Mouse (Mus musculus): ENCODE measurements around the gene Pagr1b. TPM values are rescaled to one million over a fixed set of nuclear protein-coding genes. Genes with fewer than 3 reads are reported as not detected.

Pagr1b gene
- polyA plus RNA-seq, 1 experiment from 2014 or later, result not detected

DNA sequence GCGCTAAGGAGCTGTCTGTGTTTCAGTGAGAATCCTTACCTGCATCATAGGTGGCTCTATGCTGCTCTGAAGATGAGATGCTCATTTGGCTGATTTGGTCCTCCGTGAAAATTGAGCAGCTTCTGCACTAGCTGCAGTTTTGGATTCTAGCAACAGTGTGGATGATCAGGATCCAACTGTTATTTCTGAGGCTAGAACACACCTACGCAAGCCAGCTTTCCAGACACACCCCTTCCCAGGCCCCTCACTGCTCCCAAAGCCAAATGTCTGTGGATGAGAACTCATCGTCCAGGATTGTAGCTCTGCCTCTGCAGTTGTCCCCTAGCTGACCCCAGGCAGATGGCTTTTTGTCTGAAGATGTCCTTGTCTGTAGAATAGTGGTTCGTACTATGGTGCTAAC is 55.2 kb downstream of the Pagr1b start:
- Histone ChIP-seq H3K9me3 (replicated peaks; ENCODE audit: control insufficient read depth, low read length) (no peaks in the 10 kb centered on the region), H3K4me2 (no peak overlapping the region), H3K9ac (ENCODE audit: low read depth, low read length) (no peak overlapping the region), H3K27me3 (ENCODE audit: control insufficient read depth, insufficient read depth, low read length) (peaks cover 24% of the 10 kb centered on the region), H3K27ac (ENCODE audit: low read depth, low read length) (no peak overlapping the region), H3K4me3 (ENCODE audit: low read depth, low read length) (no peak overlapping the region), H3K36me3 (ENCODE audit: control insufficient read depth, insufficient read depth, low read length) (no peaks in the 10 kb centered on the region), H3K4me1 (ENCODE audit: control insufficient read depth, insufficient read depth, low read length) (no peaks in the 10 kb centered on the region)
- ATAC-seq (replicated peaks; ENCODE audit: insufficient number of reproducible peaks, low FRiP score, low TSS enrichment), result no peak
- WGBS (ENCODE audit: insufficient replicate concordance), result 79% methylated on average over 5 of the region's 5 CpGs

DNA sequence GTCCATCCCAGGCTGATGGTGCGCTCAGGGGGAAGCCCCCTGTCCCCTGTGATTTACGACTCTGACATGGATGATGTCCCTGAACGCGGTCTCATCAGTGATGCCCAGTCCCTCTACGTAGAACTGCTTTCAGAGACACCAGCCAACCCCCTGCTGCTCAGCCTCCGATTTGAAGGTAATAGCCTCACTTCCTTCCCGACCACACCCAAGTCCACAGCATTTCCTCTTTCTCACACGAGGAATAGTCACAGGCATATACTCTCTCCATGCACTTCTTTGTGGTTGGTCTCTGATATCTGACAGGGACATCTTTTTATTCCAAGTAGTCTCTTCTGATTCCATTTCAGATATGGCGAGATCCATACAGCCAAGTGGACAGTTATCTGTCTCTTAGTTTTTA is 56.5 kb downstream of the Pagr1b start:
- Histone ChIP-seq H3K9me3 (replicated peaks; ENCODE audit: control insufficient read depth, low read length) (no peaks in the 10 kb centered on the region), H3K27ac (ENCODE audit: low read depth, low read length) (no peak overlapping the region), H3K36me3 (ENCODE audit: control insufficient read depth, insufficient read depth, low read length) (no peaks in the 10 kb centered on the region), H3K4me1 (ENCODE audit: control insufficient read depth, insufficient read depth, low read length) (no peaks in the 10 kb centered on the region), H3K9ac (ENCODE audit: low read depth, low read length) (no peak overlapping the region), H3K4me2 (no peak overlapping the region), H3K4me3 (ENCODE audit: low read depth, low read length) (no peak overlapping the region), H3K27me3 (ENCODE audit: control insufficient read depth, insufficient read depth, low read length) (peaks cover 24% of the 10 kb centered on the region)
- ATAC-seq (replicated peaks; ENCODE audit: insufficient number of reproducible peaks, low FRiP score, low TSS enrichment), result no peak
- WGBS (ENCODE audit: insufficient replicate concordance), result 67% methylated on average over 9 of the region's 9 CpGs

DNA sequence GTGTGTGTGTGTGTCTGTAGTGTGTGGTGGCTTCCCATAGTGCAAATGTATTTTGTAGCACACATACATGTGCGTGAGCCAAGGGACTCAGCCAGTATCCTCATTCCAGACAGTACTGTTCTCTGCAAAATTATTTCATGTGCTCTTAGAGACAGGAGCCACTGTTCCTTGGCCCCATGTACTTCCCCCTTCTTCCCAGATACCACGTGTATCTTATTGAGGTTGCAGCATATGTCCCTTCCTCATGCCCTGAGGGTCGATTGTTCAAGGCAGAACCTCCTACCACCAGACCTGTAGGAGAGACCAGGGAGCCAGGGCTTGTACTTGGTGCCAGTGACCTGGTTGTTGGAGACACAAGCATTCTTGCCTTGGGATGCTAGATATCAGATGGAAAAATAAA is 61.2 kb downstream of the Pagr1b start:
- Histone ChIP-seq H3K4me2 (no peak overlapping the region), H3K4me3 (ENCODE audit: low read depth, low read length) (no peak overlapping the region), H3K36me3 (ENCODE audit: control insufficient read depth, insufficient read depth, low read length) (no peaks in the 10 kb centered on the region), H3K27ac (ENCODE audit: low read depth, low read length) (no peak overlapping the region), H3K4me1 (ENCODE audit: control insufficient read depth, insufficient read depth, low read length) (peaks cover 6% of the 10 kb centered on the region; the same call in 1 of the 2 replicates), H3K27me3 (ENCODE audit: control insufficient read depth, insufficient read depth, low read length) (peaks cover 34% of the 10 kb centered on the region), H3K9me3 (replicated peaks; ENCODE audit: control insufficient read depth, low read length) (no peaks in the 10 kb centered on the region), H3K9ac (ENCODE audit: low read depth, low read length) (no peak overlapping the region)
- WGBS (ENCODE audit: insufficient replicate concordance), result 59% methylated on average over 3 of the region's 3 CpGs
- no peak for ATAC-seq (replicated peaks; ENCODE audit: insufficient number of reproducible peaks, low FRiP score, low TSS enrichment)

DNA sequence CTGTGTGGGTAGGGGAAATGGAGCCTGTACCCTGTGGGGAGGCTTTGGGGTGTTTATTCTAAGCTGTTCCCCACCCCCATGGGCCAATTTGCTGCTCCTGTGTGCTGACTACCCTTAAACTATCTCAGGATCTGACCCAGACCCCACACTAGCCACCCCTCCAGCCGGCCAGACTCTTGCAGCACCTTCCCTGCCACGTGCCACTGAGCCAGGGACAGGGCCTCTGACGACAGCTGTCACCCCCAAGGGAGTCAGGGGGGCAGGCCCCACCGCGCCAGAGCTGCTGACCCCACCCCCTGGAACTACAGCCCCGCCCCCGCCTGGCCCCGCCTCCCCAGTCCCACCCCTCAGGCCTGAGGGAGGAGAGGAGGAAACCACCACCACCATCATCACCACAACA is 63.6 kb downstream of the Pagr1b start:
- peaks cover 13% of the 10 kb centered on the region for H3K4me1 ChIP-seq (ENCODE audit: control insufficient read depth, insufficient read depth, low read length)
- peaks cover 49% of the 10 kb centered on the region for H3K27me3 ChIP-seq (ENCODE audit: control insufficient read depth, insufficient read depth, low read length)
- H3K9me3 ChIP-seq (replicated peaks; ENCODE audit: control insufficient read depth, low read length), result no peaks in the 10 kb centered on the region
- no peaks in the 10 kb centered on the region for H3K36me3 ChIP-seq (ENCODE audit: control insufficient read depth, insufficient read depth, low read length)
- H3K27ac ChIP-seq (ENCODE audit: low read depth, low read length), result no peak overlapping the region
- H3K4me3 ChIP-seq (ENCODE audit: low read depth, low read length), result no peak overlapping the region
- no peak for ATAC-seq (replicated peaks; ENCODE audit: insufficient number of reproducible peaks, low FRiP score, low TSS enrichment)
- 0% methylated on average over 8 of the region's 8 CpGs for WGBS (ENCODE audit: insufficient replicate concordance)
- H3K9ac ChIP-seq (ENCODE audit: low read depth, low read length), result no peak overlapping the region
- H3K4me2 ChIP-seq, result no peak overlapping the region

DNA sequence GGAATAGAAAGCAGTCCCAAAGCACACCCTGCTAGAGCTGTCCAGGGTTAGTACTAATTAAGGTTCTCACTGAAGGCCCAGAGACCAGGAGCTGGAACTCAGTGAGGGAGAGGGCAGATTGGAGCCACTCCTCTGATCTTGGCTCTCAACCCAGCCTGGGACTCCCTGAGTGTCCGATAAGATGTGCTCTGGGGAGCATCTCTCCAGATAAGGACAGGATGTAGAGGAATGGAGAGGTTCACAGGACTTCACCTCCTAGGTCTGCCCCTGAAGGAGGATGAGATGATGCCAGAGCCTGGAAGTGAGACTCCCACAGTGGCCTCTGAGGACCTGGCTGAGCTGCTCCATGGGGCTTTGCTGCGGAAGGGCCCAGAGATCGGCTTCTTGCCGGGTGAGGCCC is 64.5 kb downstream of the Pagr1b start:
- ATAC-seq (replicated peaks; ENCODE audit: insufficient number of reproducible peaks, low FRiP score, low TSS enrichment), result no peak
- Histone ChIP-seq H3K4me1 (ENCODE audit: control insufficient read depth, insufficient read depth, low read length) (peaks cover 13% of the 10 kb centered on the region), H3K4me3 (ENCODE audit: low read depth, low read length) (no peak overlapping the region), H3K36me3 (ENCODE audit: control insufficient read depth, insufficient read depth, low read length) (no peaks in the 10 kb centered on the region), H3K27ac (ENCODE audit: low read depth, low read length) (no peak overlapping the region), H3K9ac (ENCODE audit: low read depth, low read length) (no peak overlapping the region), H3K9me3 (replicated peaks; ENCODE audit: control insufficient read depth, low read length) (no peaks in the 10 kb centered on the region), H3K4me2 (no peak overlapping the region), H3K27me3 (ENCODE audit: control insufficient read depth, insufficient read depth, low read length) (peaks cover 49% of the 10 kb centered on the region)
- 10% methylated on average over 4 of the region's 4 CpGs for WGBS (ENCODE audit: insufficient replicate concordance)

Small RNA genes lying within 50 kb of the gene (microRNA-seq; reads per million reads assigned to microRNA genes)
- gene Gm44343 (ENCODE audit: borderline number of aligned reads), result not detected

Other genes with a start within 250 kb of the Pagr1b start
- gene Ypel3, start 239.5 kb downstream of the Pagr1b start, polyA plus RNA-seq (2014; fragmentation: Nextera tagmentation; extraction: Ambion mirVana), result 79.6 and 84.9 TPM in 2 replicates
- 0.31 and 0.45 TPM in 2 replicates for gene Tbx6, start 235.0 kb downstream of the Pagr1b start, polyA plus RNA-seq (2014; fragmentation: Nextera tagmentation; extraction: Ambion mirVana)
- gene Ppp4c, start 224.0 kb downstream of the Pagr1b start, polyA plus RNA-seq (2014; fragmentation: Nextera tagmentation; extraction: Ambion mirVana), result 204 and 213 TPM in 2 replicates
- 0.40 and 0.41 TPM in 2 replicates for gene Fam57b, start 218.8 kb downstream of the Pagr1b start, polyA plus RNA-seq (2014; fragmentation: Nextera tagmentation; extraction: Ambion mirVana)
- not detected in 2 replicates for gene 4930451I11Rik, start 184.8 kb downstream of the Pagr1b start, polyA plus RNA-seq (2014; fragmentation: Nextera tagmentation; extraction: Ambion mirVana)
- 0.17 and 0.96 TPM in 2 replicates for gene Doc2a, start 169.1 kb downstream of the Pagr1b start, polyA plus RNA-seq (2014; fragmentation: Nextera tagmentation; extraction: Ambion mirVana)
- gene Hirip3, start 154.5 kb downstream of the Pagr1b start, polyA plus RNA-seq (2014; fragmentation: Nextera tagmentation; extraction: Ambion mirVana), result 15.5 and 17.0 TPM in 2 replicates
- 69.8 and 76.1 TPM in 2 replicates for gene Ino80e, start 154.1 kb downstream of the Pagr1b start, polyA plus RNA-seq (2014; fragmentation: Nextera tagmentation; extraction: Ambion mirVana)
- 19.4 and 25.9 TPM in 2 replicates for gene Taok2, start 131.8 kb downstream of the Pagr1b start, polyA plus RNA-seq (2014; fragmentation: Nextera tagmentation; extraction: Ambion mirVana)
- gene Tmem219, start 93.6 kb downstream of the Pagr1b start, polyA plus RNA-seq (2014; fragmentation: Nextera tagmentation; extraction: Ambion mirVana), result 13.5 and 18.3 TPM in 2 replicates
- 11.5 and 12.6 TPM in 2 replicates for gene Kctd13, start 87.6 kb downstream of the Pagr1b start, polyA plus RNA-seq (2014; fragmentation: Nextera tagmentation; extraction: Ambion mirVana)
- 0.23 TPM in 1 of 2 replicates, not detected in the other for gene Asphd1, start 66.9 kb downstream of the Pagr1b start, polyA plus RNA-seq (2014; fragmentation: Nextera tagmentation; extraction: Ambion mirVana)
- gene Sez6l2, start 65.9 kb downstream of the Pagr1b start, polyA plus RNA-seq (2014; fragmentation: Nextera tagmentation; extraction: Ambion mirVana), result 0.20 and 0.31 TPM in 2 replicates
- 62.8 and 63.0 TPM in 2 replicates for gene Cdipt, start 40.6 kb downstream of the Pagr1b start, polyA plus RNA-seq (2014; fragmentation: Nextera tagmentation; extraction: Ambion mirVana)
- gene Cdiptos, start 40.4 kb downstream of the Pagr1b start, polyA plus RNA-seq (2014; fragmentation: Nextera tagmentation; extraction: Ambion mirVana), result 1.1 and 1.2 TPM in 2 replicates
- gene Mvp, start 1.9 kb downstream of the Pagr1b start, polyA plus RNA-seq (2014; fragmentation: Nextera tagmentation; extraction: Ambion mirVana), result 8.2 and 8.5 TPM in 2 replicates
- 50.9 and 53.2 TPM in 2 replicates for gene Pagr1a, start 868 bp upstream of the Pagr1b start, polyA plus RNA-seq (2014; fragmentation: Nextera tagmentation; extraction: Ambion mirVana)
- 36.6 and 40.9 TPM in 2 replicates for gene Gm42742, start 4.6 kb upstream of the Pagr1b start, polyA plus RNA-seq (2014; fragmentation: Nextera tagmentation; extraction: Ambion mirVana)
- gene Prrt2, start 4.7 kb upstream of the Pagr1b start, polyA plus RNA-seq (2014; fragmentation: Nextera tagmentation; extraction: Ambion mirVana), result 4.5 and 5.0 TPM in 2 replicates
- gene Maz, start 10.6 kb upstream of the Pagr1b start, polyA plus RNA-seq (2014; fragmentation: Nextera tagmentation; extraction: Ambion mirVana), result 38.6 and 44.1 TPM in 2 replicates
- gene Kif22, start 26.0 kb upstream of the Pagr1b start, polyA plus RNA-seq (2014; fragmentation: Nextera tagmentation; extraction: Ambion mirVana), result 97.7 and 103 TPM in 2 replicates
- not detected in 2 replicates for gene Zg16, start 70.8 kb upstream of the Pagr1b start, polyA plus RNA-seq (2014; fragmentation: Nextera tagmentation; extraction: Ambion mirVana)
- gene AI467606, start 74.9 kb upstream of the Pagr1b start, polyA plus RNA-seq (2014; fragmentation: Nextera tagmentation; extraction: Ambion mirVana), result 0.92 and 0.96 TPM in 2 replicates
- 6.2 and 6.6 TPM in 2 replicates for gene Qprt, start 105.7 kb upstream of the Pagr1b start, polyA plus RNA-seq (2014; fragmentation: Nextera tagmentation; extraction: Ambion mirVana)
- 0.32 and 0.39 TPM in 2 replicates for gene Spn, start 121.3 kb upstream of the Pagr1b start, polyA plus RNA-seq (2014; fragmentation: Nextera tagmentation; extraction: Ambion mirVana)
- gene Cd2bp2, start 179.6 kb upstream of the Pagr1b start, polyA plus RNA-seq (2014; fragmentation: Nextera tagmentation; extraction: Ambion mirVana), result 41.7 and 41.8 TPM in 2 replicates
- gene Tbc1d10b, start 192.0 kb upstream of the Pagr1b start, polyA plus RNA-seq (2014; fragmentation: Nextera tagmentation; extraction: Ambion mirVana), result 17.5 and 23.7 TPM in 2 replicates
- 27.8 and 37.5 TPM in 2 replicates for gene Mylpf, start 192.4 kb upstream of the Pagr1b start, polyA plus RNA-seq (2014; fragmentation: Nextera tagmentation; extraction: Ambion mirVana)
- gene Zfp553, start 216.6 kb upstream of the Pagr1b start, polyA plus RNA-seq (2014; fragmentation: Nextera tagmentation; extraction: Ambion mirVana), result 12.3 and 14.6 TPM in 2 replicates
- gene Sept1, start 216.6 kb upstream of the Pagr1b start, polyA plus RNA-seq (2014; fragmentation: Nextera tagmentation; extraction: Ambion mirVana), result 19.8 and 23.1 TPM in 2 replicates
- gene Zfp771, start 227.8 kb upstream of the Pagr1b start, polyA plus RNA-seq (2014; fragmentation: Nextera tagmentation; extraction: Ambion mirVana), result 35.6 and 39.7 TPM in 2 replicates
- 184 and 197 TPM in 2 replicates for gene Dctpp1, start 244.2 kb upstream of the Pagr1b start, polyA plus RNA-seq (2014; fragmentation: Nextera tagmentation; extraction: Ambion mirVana)

Measured in heart, embryonic 11.5 days (tissue).